Mouse (Mus musculus) stomach, postnatal 0 days (tissue): ENCODE measurements around the gene Mettl23. TPM values are rescaled to one million over a fixed set of nuclear protein-coding genes. Genes with fewer than 3 reads are reported as not detected.
"Not testable (repeated sequence)": the region's sequence is repeated elsewhere in the genome, so short reads cannot be mapped to it uniquely, and the experiment has no call there.

Experiments
- ATAC-seq: fragments of 200-750 bp; cut with Nextera tagmentation; 2 replicates; pipeline ENCODE4 v1.8.0; 2017; ENCODE audit not compliant: low FRiP score, low TSS enrichment
- DNase-seq: peaks from one replicate; pipeline ENCODE4 v3.0.0-alpha.2; 2016; ENCODE audit warnings: low spot score
- H3K27ac ChIP-seq: fragments of 300-500 bp; sonication (generic); replicated peaks from 2 replicates; pipeline ENCODE4 v1.5.1; 2014; ENCODE audit warnings: mild to moderate bottlenecking, control low read depth
- H3K27me3 ChIP-seq: fragments of 300-500 bp; sonication (generic); 2 replicates; pipeline ENCODE4 v1.6.1; 2014; ENCODE audit warnings: low read length; ENCODE audit not compliant: control insufficient read depth, insufficient read depth
- H3K36me3 ChIP-seq: fragments of 300-500 bp; sonication (generic); 2 replicates; pipeline ENCODE4 v1.6.1; 2014; ENCODE audit warnings: low read length, mixed read lengths; ENCODE audit not compliant: control insufficient read depth, insufficient read depth
- H3K4me1 ChIP-seq: fragments of 300-500 bp; sonication (generic); replicated peaks from 2 replicates; pipeline ENCODE4 v1.6.1; 2014; ENCODE audit warnings: antibody characterized with exemption; ENCODE audit not compliant: control insufficient read depth, insufficient read depth
- H3K4me2 ChIP-seq: fragments of 300-500 bp; sonication (generic); replicated peaks from 2 replicates; pipeline ENCODE4 v1.6.1; 2014; ENCODE audit warnings: low read depth, mild to moderate bottlenecking, control low read depth, moderate library complexity
- H3K4me3 ChIP-seq: fragments of 300-500 bp; sonication (generic); 2 replicates; pipeline ENCODE4 v1.5.1; 2014; ENCODE audit warnings: low read depth, low read length, control low read depth
- H3K9ac ChIP-seq: fragments of 300-500 bp; sonication (generic); 2 replicates; pipeline ENCODE4 v1.6.1; 2014; ENCODE audit warnings: mild to moderate bottlenecking, low read length, control low read depth, mixed read lengths
- H3K9me3 ChIP-seq: fragments of 300-500 bp; sonication (generic); 2 replicates; pipeline ENCODE4 v1.6.1; 2016; ENCODE audit warnings: low read length; ENCODE audit not compliant: control insufficient read depth
- CTCF ChIP-seq: IDR thresholded peaks from 2 replicates; pipeline ENCODE4 v1.5.1; 2016; ENCODE audit warnings: antibody characterized with exemption, low read depth, mild to moderate bottlenecking, moderate library complexity
- EP300 ChIP-seq: optimal IDR thresholded peaks from 2 replicates; pipeline ENCODE3; 2016; ENCODE audit warnings: antibody characterized with exemption
- WGBS: fragments of 180-500 bp; shearing (Covaris S2); extraction: QIAGEN DNeasy Blood & Tissue Kit; methylation state at CpG from one replicate; pipeline ENCODE4 v1.1.7; 2014; 5-methylcytosine and 5-hydroxymethylcytosine counted together
- polyA plus RNA-seq: library from polyadenylated mRNA; unstranded; fragments of >200 nt; fragmentation: Nextera tagmentation; extraction: Ambion mirVana; gene quantifications from 2 replicates; pipeline ENCODE4 v1.2.1, GENCODE M21; 2015

Mettl23 gene
- polyA plus RNA-seq, 1 experiment from 2014 or later, result 40.6 TPM

- peak overlapping the region; percentile 75 for H3K4me2 ChIP-seq
- no peaks in the 10 kb centered on the region for H3K9me3 ChIP-seq
- ATAC-seq (no peak), DNase-seq (no peak)
- peak; percentile 25; the same call in 1 of the 2 replicates for TF ChIP-seq CTCF
- TF ChIP-seq EP300, result no peak
- no peaks in the 10 kb centered on the region for H3K27me3 ChIP-seq
- no peak overlapping the region for H3K4me3 ChIP-seq
- H3K4me1 ChIP-seq, result peaks cover 6% of the 10 kb centered on the region
- H3K9ac ChIP-seq, result peak overlapping the region; percentile 35; the same call in 1 of the 2 replicates
- 69% methylated on average over 4 of the region's 4 CpGs for WGBS
- peaks cover 21% of the 10 kb centered on the region for H3K36me3 ChIP-seq
- no peak overlapping the region for H3K27ac ChIP-seq
Measured at GRCm38 (mm10) chr11:116840748-116841147, 2.3 kb upstream of the Mettl23 start.

DNA sequence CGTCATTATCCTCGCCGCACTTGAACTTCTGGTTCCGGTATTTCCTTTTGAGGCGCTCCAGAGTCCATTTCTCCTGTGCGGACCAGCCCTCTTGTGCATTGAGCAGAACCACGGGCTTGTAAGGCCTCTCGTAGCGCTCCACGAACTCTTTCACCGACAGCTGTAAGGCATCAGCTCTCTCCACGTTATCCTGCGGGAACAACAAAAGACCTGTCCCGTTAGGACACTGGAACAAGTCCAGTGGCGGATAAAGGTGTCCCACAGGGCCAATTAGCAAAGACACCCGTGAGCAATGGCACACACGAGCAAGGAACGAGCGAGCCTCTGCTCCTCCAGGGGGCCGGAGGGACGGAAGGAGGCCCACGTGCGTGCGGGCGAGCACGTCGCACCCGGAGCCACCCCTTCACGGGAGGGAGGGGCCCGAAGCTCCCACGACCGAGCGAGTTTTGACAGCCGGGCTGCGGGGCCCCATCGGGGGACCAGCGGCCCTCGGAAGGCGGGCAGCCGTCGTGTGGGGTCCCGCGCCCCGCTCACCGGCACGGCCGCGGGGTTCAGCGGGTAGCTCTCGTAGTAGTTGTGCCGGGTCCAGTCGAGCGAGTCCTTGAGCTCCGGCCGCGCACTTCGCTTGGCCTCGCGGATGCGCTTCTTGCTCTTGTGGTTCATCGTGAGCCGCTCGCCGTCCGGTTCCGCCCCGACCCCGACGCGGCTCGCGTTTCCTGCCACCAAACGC is 382 bp upstream of the Mettl23 start:
- DNase-seq (peak; percentile 78), ATAC-seq (peak; percentile 38)
- Histone ChIP-seq H3K27ac (peak overlapping the region; percentile 99), H3K36me3 (peaks cover 12% of the 10 kb centered on the region), H3K27me3 (no peaks in the 10 kb centered on the region), H3K4me2 (peak overlapping the region; percentile 75), H3K9me3 (no peaks in the 10 kb centered on the region), H3K4me1 (peaks cover 6% of the 10 kb centered on the region), H3K4me3 (peak overlapping the region; percentile 85), H3K9ac (peak overlapping the region; percentile 91)
- WGBS, result under 1% methylated on average over 68 of the region's 73 CpGs
- TF ChIP-seq CTCF, result peak; percentile 40; the same call in 1 of the 2 replicates
- TF ChIP-seq EP300, result no peak

DNA sequence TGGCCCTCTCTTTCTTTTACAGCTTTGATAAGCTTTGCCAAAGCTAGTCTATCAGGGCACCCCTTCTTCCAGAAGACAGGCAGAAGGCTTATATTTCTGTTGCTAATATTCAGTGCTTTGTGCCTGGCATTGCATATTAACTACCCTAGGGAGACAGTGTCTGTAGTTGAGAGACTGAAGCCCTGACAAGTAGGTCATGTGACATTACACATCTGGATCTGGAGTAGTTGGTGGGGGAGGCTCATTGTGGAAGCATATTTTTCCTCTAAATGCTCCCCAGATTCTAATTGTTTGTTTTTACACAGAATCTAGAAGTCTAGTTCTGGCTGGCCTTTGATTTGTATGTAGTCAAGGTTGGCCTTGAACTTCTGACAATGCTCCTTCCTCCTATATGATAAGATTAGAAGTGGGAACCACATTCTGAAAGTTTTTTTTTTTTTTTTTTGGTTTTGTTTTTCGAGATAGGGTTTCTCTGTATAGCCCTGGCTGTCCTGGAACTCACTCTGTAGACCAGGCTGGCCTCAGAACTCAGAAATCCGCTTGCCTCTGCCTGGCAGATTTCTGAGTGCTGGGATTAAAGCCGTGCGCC is 3.6 kb downstream of the Mettl23 start:
- TF ChIP-seq CTCF, result no peak
- no peak for TF ChIP-seq EP300
- H3K4me3 ChIP-seq, result no peak overlapping the region
- no peak overlapping the region for H3K27ac ChIP-seq
- H3K4me2 ChIP-seq, result no peak overlapping the region
- H3K4me1 ChIP-seq, result peaks cover 3% of the 10 kb centered on the region
- H3K9me3 ChIP-seq, result no peaks in the 10 kb centered on the region
- WGBS, result 81% methylated on average over 4 of the region's 4 CpGs
- no peak for DNase-seq
- no peaks in the 10 kb centered on the region for H3K27me3 ChIP-seq
- H3K36me3 ChIP-seq, result peaks cover 3% of the 10 kb centered on the region; the same call in 1 of the 2 replicates
- ATAC-seq, result no peak
- H3K9ac ChIP-seq, result no peak overlapping the region

GRCm38 (mm10) chr11:116847187-116848085 is 4.4 kb downstream of the Mettl23 start:
- Histone ChIP-seq H3K27me3 (no peaks in the 10 kb centered on the region), H3K27ac (no peak overlapping the region), H3K36me3 (peaks cover 3% of the 10 kb centered on the region; the same call in 1 of the 2 replicates), H3K9ac (no peak overlapping the region), H3K4me2 (no peak overlapping the region), H3K4me1 (peaks cover 3% of the 10 kb centered on the region; the same call in 1 of the 2 replicates), H3K4me3 (no peak overlapping the region), H3K9me3 (no peaks in the 10 kb centered on the region)
- TF ChIP-seq CTCF (no peak), EP300 (no peak)
- 88% methylated on average over 3 of the region's 3 CpGs for WGBS
- no peak for DNase-seq
- ATAC-seq, result no peak

- H3K4me3 ChIP-seq, result no peak overlapping the region
- no peak overlapping the region for H3K4me2 ChIP-seq
- TF ChIP-seq EP300, result no peak
- no peak for TF ChIP-seq CTCF
- no peak overlapping the region for H3K27ac ChIP-seq
- DNase-seq (no peak), ATAC-seq (no peak)
- no peak overlapping the region for H3K9ac ChIP-seq
- 75% methylated on average over 5 of the region's 5 CpGs for WGBS
- peaks cover 3% of the 10 kb centered on the region; the same call in 1 of the 2 replicates for H3K4me1 ChIP-seq
- H3K9me3 ChIP-seq, result no peaks in the 10 kb centered on the region
- H3K36me3 ChIP-seq, result peaks cover 3% of the 10 kb centered on the region; the same call in 1 of the 2 replicates
- no peaks in the 10 kb centered on the region for H3K27me3 ChIP-seq
Measured at GRCm38 (mm10) chr11:116848086-116848876, 5.2 kb downstream of the Mettl23 start.

- H3K4me2 ChIP-seq, H3K36me3 ChIP-seq, H3K9ac ChIP-seq, H3K4me1 ChIP-seq, H3K9me3 ChIP-seq, H3K27ac ChIP-seq, H3K4me3 ChIP-seq, ATAC-seq, DNase-seq, H3K27me3 ChIP-seq: not testable (repeated sequence)
- 70% methylated on average over 2 of the region's 2 CpGs for whole genome bisulfite sequencing
Measured at GRCm38 (mm10) chr11:116848877-116849178, 5.8 kb downstream of the Mettl23 start.
